Mouse (Mus musculus): ENCODE measurements around the gene Cstb.
A peak's percentile ranks its signal among the peaks of the same experiment; 100 is the strongest.

Cstb gene

GRCm38 (mm10) chr10:78425181-78426041 lies at the start of gene Cstb:
Gene Cstb, plus strand, starts transcription at chr10:78425669.
- DNase-seq (ENCODE audit: low spot score in 2 of 2): peak; percentile 82 to 86

GRCm38 (mm10) chr10:78378516-78378915 lies 47.0 kb upstream of the Cstb start:
- DNase-seq (ENCODE audit: low spot score in 2 of 2): no peak

- DNase-seq (ENCODE audit: low spot score in 2 of 2): no peak
Measured at GRCm38 (mm10) chr10:78383567-78383966, 41.9 kb upstream of the Cstb start.

GRCm38 (mm10) chr10:78385520-78385919 lies 39.9 kb upstream of the Cstb start:
- peak in 1 of 2 experiments; percentile 68 for DNase-seq (ENCODE audit: low spot score in 2 of 2)

GRCm38 (mm10) chr10:78388216-78388980 lies 37.1 kb upstream of the Cstb start:
- peak; percentile 55 to 63 for DNase-seq (ENCODE audit: low spot score in 2 of 2)

GRCm38 (mm10) chr10:78390982-78391470 lies 34.4 kb upstream of the Cstb start:
- DNase-seq (ENCODE audit: low spot score in 2 of 2): no peak

GRCm38 (mm10) chr10:78392072-78392471 lies 33.4 kb upstream of the Cstb start:
- DNase-seq (ENCODE audit: low spot score in 2 of 2): peak; percentile 61 to 74

GRCm38 (mm10) chr10:78395377-78395776 lies 30.1 kb upstream of the Cstb start:
- no peak for DNase-seq (ENCODE audit: low spot score in 2 of 2)

GRCm38 (mm10) chr10:78395819-78396624 lies 29.4 kb upstream of the Cstb start:
- peak; percentile 95 to 96 for DNase-seq (ENCODE audit: low spot score in 2 of 2)

- no peak for DNase-seq (ENCODE audit: low spot score in 2 of 2)
Measured at GRCm38 (mm10) chr10:78396625-78396885, 28.9 kb upstream of the Cstb start.

- DNase-seq (ENCODE audit: low spot score in 2 of 2): no peak
Measured at GRCm38 (mm10) chr10:78399090-78399657, 26.3 kb upstream of the Cstb start.

- DNase-seq (ENCODE audit: low spot score in 2 of 2): no peak
Measured at GRCm38 (mm10) chr10:78401127-78401526, 24.3 kb upstream of the Cstb start.

GRCm38 (mm10) chr10:78402301-78402922 lies 23.1 kb upstream of the Cstb start:
- no peak for DNase-seq (ENCODE audit: low spot score in 2 of 2)

- no peak for DNase-seq (ENCODE audit: low spot score in 2 of 2)
Measured at GRCm38 (mm10) chr10:78406152-78406551, 19.3 kb upstream of the Cstb start.

GRCm38 (mm10) chr10:78407132-78407531 lies 18.3 kb upstream of the Cstb start:
- DNase-seq (ENCODE audit: low spot score in 2 of 2): no peak

- no peak for DNase-seq (ENCODE audit: low spot score in 2 of 2)
Measured at GRCm38 (mm10) chr10:78409035-78409788, 16.3 kb upstream of the Cstb start.

- DNase-seq (ENCODE audit: low spot score in 2 of 2): no peak
Measured at GRCm38 (mm10) chr10:78411851-78412250, 13.6 kb upstream of the Cstb start.

GRCm38 (mm10) chr10:78412319-78413151 lies 12.9 kb upstream of the Cstb start, which contains the start of gene Rrp1:
Gene Rrp1, minus strand, starts transcription at chr10:78413043.
- DNase-seq (ENCODE audit: low spot score in 2 of 2): peak; percentile 95

GRCm38 (mm10) chr10:78413152-78413520 lies 12.3 kb upstream of the Cstb start:
- no peak for DNase-seq (ENCODE audit: low spot score in 2 of 2)
